Mouse (Mus musculus) myocyte (in vitro differentiated cells): ENCODE results near the gene Mmp9.

Experiments used
- CEBPB ChIP-seq: IDR thresholded peaks from 2 replicates; pipeline ENCODE4 v1.6.1; 2011; ENCODE audit warnings: mild to moderate bottlenecking, moderate library complexity; ENCODE audit not compliant: poor library complexity, insufficient read depth, severe bottlenecking
- E2F4 ChIP-seq: IDR thresholded peaks from one replicate; pipeline ENCODE4 v1.6.1; 2011; ENCODE audit warnings: mild to moderate bottlenecking, control low read depth, moderate library complexity; ENCODE audit not compliant: insufficient read depth
- MAX ChIP-seq: IDR thresholded peaks from one replicate; pipeline ENCODE4 v1.6.1; 2011; ENCODE audit warnings: low read depth, mild to moderate bottlenecking, control low read depth
- MYOD1 ChIP-seq, 3 experiments: IDR thresholded peaks; one replicate each; pipeline ENCODE4 v1.6.1; 2011; ENCODE audit warnings: control low read depth in 2 of 3, low read depth in 2 of 3, mild to moderate bottlenecking in 2 of 3, moderate library complexity in 1 of 3; ENCODE audit not compliant: insufficient read length in 2 of 3, control insufficient read depth in 1 of 3
- MYOG ChIP-seq, 3 experiments: IDR thresholded peaks; one replicate each; pipeline ENCODE4 v1.6.1; 2011; ENCODE audit warnings: control low read depth in 2 of 3, low read depth in 2 of 3, mild to moderate bottlenecking in 2 of 3; ENCODE audit not compliant: insufficient read length in 2 of 3, control insufficient read depth in 1 of 3, insufficient read depth in 1 of 3
- POLR2A ChIP-seq: IDR thresholded peaks from one replicate; pipeline ENCODE4 v1.6.1; 2011; ENCODE audit warnings: low read depth, mild to moderate bottlenecking, control low read depth, moderate library complexity; ENCODE audit not compliant: insufficient read length
- POLR2AphosphoS2 ChIP-seq: IDR thresholded peaks from one replicate; pipeline ENCODE4 v1.6.1; 2011; ENCODE audit warnings: low read depth, control low read depth; ENCODE audit not compliant: insufficient read length
- REST ChIP-seq: IDR thresholded peaks from one replicate; pipeline ENCODE4 v1.6.1; 2011; ENCODE audit warnings: mild to moderate bottlenecking, control low read depth, moderate library complexity; ENCODE audit not compliant: insufficient read depth, insufficient read length
- SRF ChIP-seq: IDR thresholded peaks from one replicate; pipeline ENCODE4 v1.6.1; 2011; ENCODE audit warnings: low read depth; ENCODE audit not compliant: control insufficient read depth, insufficient read length
- TCF12 ChIP-seq: IDR thresholded peaks from one replicate; pipeline ENCODE4 v1.6.1; 2011; ENCODE audit warnings: mild to moderate bottlenecking, control low read depth; ENCODE audit not compliant: poor library complexity, insufficient read depth, severe bottlenecking
- TCF3 ChIP-seq: IDR thresholded peaks from one replicate; pipeline ENCODE4 v1.6.1; 2011; ENCODE audit warnings: low read depth, control low read depth; ENCODE audit not compliant: insufficient read length
- USF1 ChIP-seq: IDR thresholded peaks from one replicate; pipeline ENCODE4 v1.6.1; 2011; ENCODE audit warnings: low read depth, mild to moderate bottlenecking, control low read depth, moderate library complexity

DNA sequence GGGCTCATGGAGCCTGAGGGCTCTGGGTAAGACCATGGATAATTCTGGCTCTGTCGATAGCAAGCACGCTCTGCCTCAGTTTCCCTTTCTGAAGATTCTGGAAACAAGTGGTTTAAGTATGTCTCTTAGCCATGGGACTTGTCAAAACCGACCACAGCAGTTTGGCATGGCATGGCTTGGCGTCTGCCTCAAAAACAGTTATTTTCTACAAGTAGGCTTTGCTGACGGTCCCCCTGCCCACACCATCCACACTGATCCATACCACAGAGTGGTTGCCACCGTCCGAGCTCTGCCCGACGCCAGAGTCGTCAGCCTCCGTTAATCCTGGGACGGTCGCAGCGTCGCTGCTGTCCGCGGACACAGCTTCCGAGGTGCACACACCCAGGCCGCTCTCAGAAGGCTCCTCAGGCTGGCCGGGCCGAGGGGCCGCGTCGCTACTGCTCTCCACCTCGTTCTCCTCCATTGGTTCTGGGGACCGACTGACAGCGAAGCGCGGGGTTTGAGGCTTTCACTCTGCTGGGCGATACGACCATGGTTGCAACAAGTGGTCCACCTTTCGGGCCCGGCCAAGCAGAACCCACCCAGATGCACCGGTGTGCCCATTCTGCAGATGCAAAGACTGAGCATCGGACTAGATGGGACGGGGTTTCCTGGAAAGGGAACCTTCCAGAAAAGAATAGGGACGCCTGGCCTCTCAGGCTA, 30.1 kb upstream of the Mmp9 start:
- TF ChIP-seq TCF3 (no peak), POLR2A (no peak), E2F4 (no peak), USF1 (no peak), REST (no peak), CEBPB (no peak), POLR2AphosphoS2 (no peak), MYOG (IDR thresholded peaks at IDR 0.05; ENCODE audit: control insufficient read depth in 1 of 3, insufficient read depth in 1 of 3, insufficient read length in 2 of 3, low read depth in 2 of 3) (no peak), MAX (no peak), TCF12 (no peak), SRF (no peak), MYOD1 (IDR thresholded peaks at IDR 0.05; ENCODE audit: control insufficient read depth in 1 of 3, insufficient read length in 2 of 3, low read depth in 2 of 3) (no peak)
